Mouse (Mus musculus): ENCODE results near the gene Neurod4. TPM values are rescaled to one million over a fixed set of nuclear protein-coding genes. Genes with fewer than 3 reads are reported as not detected.

Gene Neurod4
- total RNA-seq, 2 experiments from 2014 or later = 0.62 to 0.69 TPM

GRCm38 (mm10) chr10:130238318-130239209 lies 41.5 kb downstream of the Neurod4 start:
- no peak for DNase-seq (ENCODE audit: low spot score in 2 of 2)

GRCm38 (mm10) chr10:130234576-130234975 lies 45.5 kb downstream of the Neurod4 start:
- no peak for DNase-seq (ENCODE audit: low spot score in 2 of 2)

DNA sequence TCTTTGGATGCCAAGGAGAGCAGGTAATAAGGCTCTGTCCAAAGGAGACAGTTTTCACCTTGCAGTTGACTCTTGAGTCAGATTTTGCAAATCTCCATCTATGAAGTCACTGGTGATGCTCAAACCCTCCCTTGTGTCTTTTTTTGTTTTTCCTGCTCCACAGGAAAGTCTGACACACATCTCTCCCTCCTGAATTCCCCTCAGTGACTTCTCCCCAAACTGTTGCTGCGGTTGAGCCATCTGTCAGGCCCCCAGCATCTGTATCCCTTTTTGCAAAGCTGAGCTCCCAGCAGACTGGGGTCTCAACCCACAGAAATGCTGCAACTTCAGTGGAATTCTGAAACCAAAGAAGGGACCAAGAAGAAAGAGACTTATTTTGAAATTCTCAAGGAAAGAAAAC lies 47.9 kb downstream of the Neurod4 start:
- no peak for DNase-seq (ENCODE audit: low spot score in 2 of 2)

DNA sequence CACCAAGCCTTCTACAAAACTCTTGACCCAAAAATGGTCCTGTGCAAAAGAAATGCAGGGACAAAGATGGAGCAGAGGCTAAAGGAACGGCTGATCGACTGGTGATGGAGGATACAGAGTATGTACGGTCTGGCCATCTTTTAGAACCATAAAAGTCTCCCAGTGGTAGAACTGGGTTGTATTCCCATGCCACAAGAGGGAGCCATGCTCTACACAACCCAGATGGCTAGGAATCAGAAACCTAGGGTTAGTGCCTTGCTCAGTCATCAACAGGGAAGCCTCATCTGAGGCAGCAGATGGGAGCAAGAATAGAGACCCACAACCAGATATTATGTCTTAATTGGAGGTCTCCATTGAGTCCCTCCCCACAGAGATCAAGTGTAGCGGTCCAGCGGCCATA lies 50.5 kb downstream of the Neurod4 start:
- DNase-seq (ENCODE audit: low spot score in 2 of 2) = no peak

GRCm38 (mm10) chr10:130228246-130228645 lies 51.8 kb downstream of the Neurod4 start:
- DNase-seq (ENCODE audit: low spot score in 2 of 2) = peak; percentile 63 to 76

GRCm38 (mm10) chr10:130225034-130225433 lies 55.0 kb downstream of the Neurod4 start:
- no peak for DNase-seq (ENCODE audit: low spot score in 2 of 2)

Other genes with a start within 250 kb of the Neurod4 start
- not detected for gene Olfr821, start 249.9 kb downstream of the Neurod4 start, total RNA-seq (2021)
- gene Olfr822, start 209.0 kb downstream of the Neurod4 start, total RNA-seq (2021) = not detected
- not detected for gene Olfr823, start 164.9 kb downstream of the Neurod4 start, total RNA-seq (2021)
- gene Olfr824, start 150.2 kb downstream of the Neurod4 start, total RNA-seq (2021) = not detected
- not detected for gene Olfr825, start 113.5 kb downstream of the Neurod4 start, total RNA-seq (2021)
- gene Olfr826, start 96.1 kb downstream of the Neurod4 start, total RNA-seq (2021) = not detected
- gene Olfr827, start 65.8 kb downstream of the Neurod4 start, total RNA-seq (2021) = not detected
- 1 to 10 TPM; 1.6 to 1.9 TPM for gene Tespa1, start 42.6 kb upstream of the Neurod4 start, total RNA-seq (2021)
- gene Vmn2r84, start 114.1 kb upstream of the Neurod4 start, total RNA-seq (2021) = under 1 TPM; 0.04 to 0.18 TPM
- under 1 TPM; 0.21 to 0.25 TPM for gene Vmn2r85, start 149.5 kb upstream of the Neurod4 start, total RNA-seq (2021)
- gene Vmn2r86, start 175.8 kb upstream of the Neurod4 start, total RNA-seq (2021) = under 1 TPM; 0.09 to 0.11 TPM
- under 1 TPM; 0.13 to 0.75 TPM for gene Vmn2r87, start 217.2 kb upstream of the Neurod4 start, total RNA-seq (2021)